Mouse (Mus musculus) layer of hippocampus, postnatal 14 days (tissue): Measurements from ENCODE around the gene Edn3. TPM values are rescaled to one million over a fixed set of nuclear protein-coding genes. Genes with fewer than 3 reads are reported as not detected.

Source experiments
- DNase-seq, 2 experiments: peaks; one replicate each; pipeline ENCODE4 v3.0.0; 2021 to 2022; ENCODE audit warnings: low spot score in 2 of 2, mixed read lengths in 1 of 2
- total RNA-seq, 2 experiments: library from RNA; stranded (reverse); gene quantifications; 2 replicates each; pipeline ENCODE4 v1.2.3; 2021

Gene Edn3
- total RNA-seq, 2 experiments from 2014 or later, result 5.3 to 6.2 TPM

DNA sequence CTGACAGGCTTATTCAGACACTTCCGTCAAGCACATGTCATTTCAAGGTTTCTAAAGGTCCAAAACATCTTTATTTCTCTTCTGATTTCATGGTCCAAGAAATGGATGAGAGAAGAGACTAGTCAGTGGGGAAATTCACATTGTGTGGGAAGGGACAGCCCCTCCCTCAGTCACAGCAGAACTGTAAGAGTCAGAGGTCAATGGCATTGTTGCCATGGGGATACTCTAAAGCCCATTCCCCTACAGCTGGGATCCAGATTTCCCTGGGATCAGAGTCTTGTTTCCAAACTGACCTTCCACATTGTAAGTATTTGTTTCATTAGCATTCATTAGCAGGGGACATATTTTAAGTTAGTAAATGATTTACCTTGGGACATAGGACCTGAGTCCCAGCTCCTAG, 32.8 kb downstream of the Edn3 start:
- no peak for DNase-seq

DNA sequence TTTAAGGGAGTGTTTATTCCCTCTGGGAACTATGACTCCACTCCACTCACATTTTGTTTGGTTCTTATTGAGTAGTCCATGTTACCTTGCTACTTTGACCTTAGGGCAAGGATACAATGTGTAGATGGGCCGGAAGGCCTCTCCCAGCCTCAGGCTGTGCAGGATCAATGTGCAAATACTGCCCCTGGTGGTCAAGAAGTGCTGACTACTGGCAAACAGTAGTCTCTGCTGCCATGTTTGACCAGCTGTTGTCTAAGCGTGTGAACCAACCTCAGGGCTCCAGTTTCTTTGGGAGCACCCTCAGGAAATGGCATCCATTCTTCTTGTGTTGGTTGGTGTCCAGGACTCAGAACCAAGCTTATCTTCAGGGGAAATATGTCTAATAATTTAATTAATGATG, 36.6 kb downstream of the Edn3 start:
- DNase-seq, result no peak

DNA sequence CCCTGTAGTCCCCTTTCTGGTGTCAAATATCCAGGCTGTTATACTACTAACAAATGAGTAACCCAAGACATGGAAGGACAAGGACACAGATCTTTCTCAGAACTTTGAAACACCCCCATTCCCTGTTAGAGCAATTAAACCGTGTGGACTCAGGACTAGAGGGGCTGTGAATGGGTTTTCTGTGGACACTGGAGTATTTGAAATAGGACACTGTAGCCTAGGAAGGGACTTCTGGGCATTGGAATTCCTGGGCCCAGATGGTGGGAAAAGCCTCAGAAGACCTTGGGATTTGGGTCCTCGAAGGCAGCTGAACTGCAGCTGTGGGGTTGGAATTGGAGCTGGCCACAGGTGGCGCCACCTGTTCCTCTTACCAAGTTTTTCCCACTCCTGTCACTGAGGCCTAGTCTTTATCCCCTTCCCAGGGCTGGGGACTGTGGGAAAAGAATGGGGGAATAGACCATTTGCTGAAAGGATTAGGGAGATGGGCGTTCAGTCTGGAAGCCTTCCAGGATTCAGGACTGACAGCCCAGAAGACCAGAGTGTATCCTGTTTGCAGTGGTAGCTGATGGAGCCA, 37.2 kb downstream of the Edn3 start:
- DNase-seq, result no peak

DNA sequence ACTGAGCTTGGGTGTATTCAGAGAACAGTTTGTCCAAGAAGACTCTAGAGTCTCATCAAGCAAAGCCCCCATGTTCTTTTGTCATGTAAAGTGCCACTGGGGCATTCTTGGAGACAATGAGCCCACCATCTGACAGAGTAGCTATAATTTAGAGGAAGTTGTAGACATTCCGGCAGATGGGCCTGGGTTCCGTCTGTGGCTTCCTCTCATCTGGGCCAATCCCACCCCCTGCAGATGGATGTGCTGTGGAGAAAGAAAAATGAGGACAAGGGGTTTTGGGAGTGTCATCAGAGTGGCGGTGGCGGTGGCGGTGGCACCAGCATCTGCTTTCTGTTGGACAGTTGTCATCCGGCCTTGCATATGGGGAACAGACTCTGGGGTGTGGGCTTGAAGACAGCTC, 42.0 kb downstream of the Edn3 start:
- DNase-seq, result no peak

DNA sequence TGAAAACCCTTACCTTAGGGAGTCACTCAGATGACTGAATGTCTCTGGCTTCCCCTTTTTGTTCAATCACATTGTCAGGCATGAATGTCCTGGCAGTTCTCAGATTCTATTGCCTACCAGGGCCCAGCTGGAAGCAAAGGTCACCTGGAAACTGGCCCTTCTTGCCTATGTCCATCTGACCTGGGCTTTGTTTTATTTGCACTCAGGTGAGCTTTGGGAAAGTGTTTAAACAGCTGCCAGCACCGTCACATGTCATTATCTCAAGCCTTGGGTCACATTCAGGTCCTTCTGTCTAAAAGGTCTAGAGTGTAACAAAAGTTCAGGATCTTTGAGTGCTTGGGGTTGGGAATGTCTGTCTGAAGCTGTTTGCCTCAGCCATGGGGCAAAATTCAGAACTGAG, 43.2 kb downstream of the Edn3 start:
- DNase-seq, result no peak

DNA sequence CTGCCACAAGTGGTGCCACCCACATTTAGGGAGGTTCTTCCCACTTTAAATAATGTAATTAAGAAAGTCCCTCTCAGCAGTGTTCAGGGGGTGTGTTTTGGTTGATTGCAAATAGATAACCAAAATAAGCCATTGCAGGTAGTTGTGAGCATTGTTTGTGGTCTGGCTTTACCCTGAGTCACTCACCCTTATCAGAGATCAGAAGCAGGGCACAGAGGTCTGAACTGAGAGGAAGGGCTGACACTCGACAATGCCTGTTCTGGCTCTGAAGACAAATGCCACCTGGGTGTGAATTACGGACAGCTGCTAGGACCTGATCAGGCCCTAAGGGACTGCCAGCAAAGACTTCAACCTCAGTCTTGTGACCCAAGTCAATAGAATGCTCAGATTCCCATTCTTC, 47.5 kb downstream of the Edn3 start:
- DNase-seq, result no peak

DNA sequence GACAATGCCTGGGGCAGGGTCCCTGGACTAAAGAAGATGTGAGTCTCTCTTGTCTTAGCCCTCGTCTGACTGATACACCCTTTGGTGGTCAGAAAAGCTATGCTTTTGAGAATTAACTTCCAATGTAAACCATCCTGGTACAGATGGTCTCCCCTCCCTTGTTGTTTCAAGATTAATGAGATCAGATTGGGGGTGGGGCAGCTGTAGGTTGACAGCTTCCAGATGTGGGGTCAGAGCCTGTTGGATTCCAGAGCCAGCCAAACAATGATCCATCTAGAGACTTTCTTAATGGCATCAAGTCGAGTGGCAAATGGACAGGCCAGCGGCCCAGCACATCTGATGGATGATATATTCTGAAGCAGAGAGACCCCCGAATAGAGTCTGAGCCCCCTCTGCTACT, 48.9 kb downstream of the Edn3 start:
- no peak for DNase-seq

DNA sequence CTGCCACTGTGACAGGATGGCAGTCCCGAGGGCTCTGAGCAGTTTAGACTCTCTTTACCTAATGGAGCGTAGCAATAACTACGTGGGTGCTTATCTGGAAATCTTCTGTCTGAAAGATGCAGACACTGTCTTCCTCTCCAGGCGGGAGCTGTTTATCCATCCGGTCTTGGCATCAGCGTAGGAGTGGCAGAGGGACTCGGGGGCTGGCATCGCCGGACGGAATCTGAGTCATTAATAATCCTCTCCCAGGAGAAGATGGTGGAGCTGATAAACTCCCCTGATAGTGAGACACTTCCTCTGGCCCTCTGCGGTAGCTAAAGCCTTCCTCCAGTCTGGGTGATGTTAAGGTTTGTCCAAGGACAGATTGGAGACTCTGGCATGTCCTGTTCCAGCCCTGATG, 52.9 kb downstream of the Edn3 start:
- DNase-seq, result no peak

DNA sequence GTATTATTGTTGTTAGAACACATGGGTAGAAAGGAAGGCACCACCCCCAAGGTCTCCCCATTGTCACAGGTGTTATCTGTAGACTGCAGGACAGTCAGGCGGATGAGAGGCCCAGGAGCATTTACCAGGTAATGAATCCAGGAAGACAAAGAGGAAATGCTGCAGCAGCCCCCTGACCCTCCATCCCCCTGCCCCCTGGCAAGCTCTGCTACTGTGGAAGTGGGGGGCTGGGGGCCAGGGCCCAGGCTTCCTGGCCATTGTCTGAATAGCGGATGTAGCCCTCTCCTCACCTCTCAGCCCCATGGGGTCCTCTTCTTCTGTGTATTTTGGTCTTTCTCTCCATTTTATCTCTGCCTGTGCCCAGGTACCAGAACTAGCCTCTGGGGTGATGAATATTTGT, 55.7 kb downstream of the Edn3 start:
- DNase-seq, result no peak

DNA sequence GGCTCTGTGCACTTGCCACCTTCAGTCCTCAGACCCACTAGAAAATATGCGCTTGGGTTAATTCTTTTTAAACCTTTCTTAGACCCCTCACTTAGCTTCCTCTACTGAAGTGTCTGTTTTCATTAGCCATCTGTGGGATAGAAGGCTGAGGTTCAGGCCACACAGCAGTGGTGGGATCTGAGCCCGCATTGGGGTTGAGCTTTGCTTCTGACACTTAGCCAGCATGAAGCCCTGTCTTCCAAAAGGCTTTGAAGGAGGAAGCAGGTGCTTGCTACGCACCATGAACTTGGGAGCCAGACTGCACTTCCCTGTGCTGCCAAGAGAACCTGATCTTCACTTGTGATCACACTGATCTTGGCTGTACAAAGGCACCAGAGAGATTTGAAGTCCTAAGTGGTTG, 59.9 kb downstream of the Edn3 start:
- DNase-seq, result no peak

DNA sequence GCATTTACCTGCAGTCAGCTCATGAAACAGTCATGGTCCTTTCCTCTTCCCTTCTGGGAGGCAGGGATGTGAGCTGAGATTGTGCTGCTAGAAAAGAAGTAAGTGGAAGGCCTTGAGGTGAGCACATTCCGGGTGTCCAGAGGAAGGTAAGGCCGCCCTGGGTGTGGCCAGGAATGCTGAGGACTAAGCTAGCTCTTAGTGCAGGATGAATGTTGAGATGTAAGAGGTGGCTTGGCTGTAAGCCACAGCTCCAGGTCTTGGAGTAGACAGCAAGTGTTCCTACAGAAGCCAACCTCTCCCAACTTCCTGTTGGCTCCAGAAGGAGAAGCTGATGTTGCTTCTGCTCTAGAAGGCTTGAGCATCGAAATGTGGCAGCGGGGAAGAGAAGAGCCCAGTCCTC, 67.4 kb downstream of the Edn3 start:
- DNase-seq, result no peak

DNA sequence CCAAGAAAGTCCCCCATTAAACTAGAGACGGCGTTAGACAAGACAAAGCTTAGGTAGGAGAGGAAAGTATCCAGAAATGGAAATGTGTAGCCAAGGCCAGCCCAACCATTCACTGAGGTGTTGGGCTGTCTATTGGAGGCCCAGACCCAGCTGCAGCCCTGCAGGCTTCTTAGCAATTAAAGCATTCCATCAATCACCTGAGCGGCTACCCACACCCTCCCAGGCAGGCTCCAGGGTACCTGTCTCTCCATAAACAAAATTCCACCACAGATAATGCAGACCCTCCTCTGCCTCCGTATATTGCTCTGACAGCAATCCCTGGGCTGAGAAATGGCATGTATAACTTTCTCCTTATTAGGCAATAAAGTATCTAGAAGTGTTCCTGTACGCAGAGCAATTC, 73.2 kb downstream of the Edn3 start:
- no peak for DNase-seq

Other genes with a start within 250 kb of the Edn3 start
- gene Zfp831, start 117.1 kb upstream of the Edn3 start, total RNA-seq, result 1 to 10 TPM; 9.4 to 9.7 TPM
- gene Gm14444, start 249.6 kb downstream of the Edn3 start, total RNA-seq, result 1 to 10 TPM; 1.3 to 2.1 TPM